Mouse (Mus musculus): ENCODE results near the gene Speer4c. TPM values are rescaled to one million over a fixed set of nuclear protein-coding genes. Genes with fewer than 3 reads are reported as not detected.
"Not testable (repeated sequence)": the region's sequence is repeated elsewhere in the genome, so short reads cannot be mapped to it uniquely, and the experiment has no call there.

The Speer4c gene
- not detected for total RNA-seq (2021)
- long read RNA-seq, experiment 1: 0 reads
- long read RNA-seq, experiment 2: 0 reads

DNA sequence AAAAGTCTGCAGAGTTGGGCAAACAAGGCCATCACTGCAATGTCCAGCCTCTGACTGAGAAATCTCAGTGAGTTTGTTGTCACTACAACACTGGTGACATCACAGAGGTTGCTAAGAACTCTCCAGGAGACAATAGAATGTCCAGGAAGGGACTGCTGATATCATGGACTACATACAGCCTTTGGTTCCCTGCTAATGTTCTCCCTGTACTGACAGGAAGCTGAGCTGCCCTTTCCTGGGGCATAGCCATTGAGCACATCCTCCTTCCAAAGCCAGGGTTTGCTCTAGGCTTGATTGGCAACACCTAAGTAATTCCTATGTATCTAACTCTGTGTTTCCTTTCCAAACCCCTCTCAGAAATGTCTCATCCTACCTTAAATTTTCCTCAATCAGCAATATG, at the start of gene Speer4c:
Speer4c (minus strand) TSS at position 101 of the 400 bp plus-strand sequence.
- DNase-seq (ENCODE audit: low spot score): not testable (repeated sequence)

DNA sequence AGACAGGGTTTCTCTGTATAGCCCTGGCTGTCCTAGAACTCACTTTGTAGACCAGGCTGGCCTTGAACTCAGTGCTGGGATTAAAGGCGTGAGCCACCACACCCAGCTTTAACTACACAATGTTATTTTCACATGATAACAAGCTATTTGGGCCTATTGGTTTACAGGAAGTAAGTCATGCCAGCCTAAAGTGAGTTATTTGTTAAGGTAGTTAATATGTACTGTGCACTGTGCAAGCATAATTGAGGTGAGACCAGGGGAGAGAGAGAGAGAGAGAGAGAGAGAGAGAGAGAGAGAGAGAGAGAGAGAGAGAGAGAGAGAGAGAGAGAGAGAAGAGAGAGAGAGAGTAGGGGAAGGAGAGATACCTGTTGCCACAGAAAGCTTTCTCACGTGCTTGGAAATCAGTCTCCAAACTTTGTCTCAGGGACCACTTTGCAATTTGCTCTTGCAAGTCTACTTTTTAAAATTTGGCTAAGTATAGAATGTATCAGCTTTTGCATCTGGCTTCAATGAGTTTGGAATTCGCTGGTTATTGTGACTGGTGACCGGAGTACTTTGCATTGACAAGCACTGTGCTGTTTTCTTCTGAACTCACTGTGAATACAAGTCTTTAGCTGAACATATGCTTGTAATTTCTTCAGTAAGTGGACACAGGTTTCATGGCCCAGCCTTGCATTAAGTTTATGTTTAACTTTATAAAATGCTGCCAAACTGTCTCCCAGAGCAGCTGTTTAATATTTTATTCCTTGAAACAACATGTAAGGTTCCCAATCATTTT, 33.6 kb upstream of the Speer4c start:
- no peak for DNase-seq (ENCODE audit: low spot score)

DNA sequence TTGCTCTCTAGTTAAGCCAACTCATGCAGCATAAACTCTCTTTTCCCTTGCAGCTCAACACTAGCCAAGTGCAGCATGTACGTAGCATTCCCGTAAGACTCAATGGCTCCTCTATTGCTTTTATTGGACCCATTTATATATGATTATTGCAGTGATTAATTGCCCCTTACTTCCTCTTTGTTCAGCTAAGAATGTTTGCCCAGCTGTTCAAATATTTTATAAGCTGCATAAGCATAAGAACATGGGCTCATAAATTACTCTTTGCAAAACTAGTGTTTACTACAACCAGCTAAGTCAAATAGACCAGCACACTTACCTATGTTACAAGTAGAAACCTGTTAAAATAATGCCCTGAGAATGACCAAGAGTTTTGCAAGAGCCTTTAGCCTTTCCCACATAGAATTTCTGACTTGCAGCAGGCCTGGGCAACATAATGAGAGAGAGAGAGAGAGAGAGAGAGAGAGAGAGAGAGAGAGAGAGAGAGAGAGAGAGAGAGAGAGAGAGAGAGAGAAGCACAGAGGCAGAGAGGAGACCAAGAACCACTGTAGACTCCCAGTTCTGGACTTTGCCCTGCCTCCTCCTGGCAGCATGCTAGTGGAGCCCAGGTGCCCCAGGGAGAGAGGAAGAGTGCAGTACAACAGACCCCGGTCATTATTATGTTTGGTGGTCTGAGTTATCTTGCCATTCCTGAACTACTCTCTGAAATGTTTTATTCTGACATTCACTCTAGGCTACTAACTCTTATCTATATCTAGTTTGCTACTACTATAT, 20.2 kb upstream of the Speer4c start:
- no peak for DNase-seq (ENCODE audit: low spot score)

DNA sequence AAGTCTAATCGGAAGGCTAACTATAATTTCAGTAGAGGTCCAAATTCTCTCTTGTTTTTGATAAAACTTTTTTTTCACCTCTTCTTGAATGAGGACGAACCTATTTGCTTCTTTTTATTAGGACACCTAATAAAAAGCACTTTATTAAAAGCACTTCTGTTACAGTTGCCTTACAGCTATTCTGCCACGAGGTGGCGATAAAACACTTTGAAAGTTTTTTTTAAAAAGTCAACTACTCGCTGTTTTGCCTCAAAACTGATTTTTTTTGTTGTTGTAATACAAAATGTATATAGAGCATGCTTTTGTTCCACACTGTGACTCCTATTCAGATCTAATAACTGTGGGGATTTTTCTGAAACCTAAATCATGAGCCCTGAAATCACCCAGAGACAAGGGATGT, 11.2 kb downstream of the Speer4c start:
- not testable (repeated sequence) for DNase-seq (ENCODE audit: low spot score)

DNA sequence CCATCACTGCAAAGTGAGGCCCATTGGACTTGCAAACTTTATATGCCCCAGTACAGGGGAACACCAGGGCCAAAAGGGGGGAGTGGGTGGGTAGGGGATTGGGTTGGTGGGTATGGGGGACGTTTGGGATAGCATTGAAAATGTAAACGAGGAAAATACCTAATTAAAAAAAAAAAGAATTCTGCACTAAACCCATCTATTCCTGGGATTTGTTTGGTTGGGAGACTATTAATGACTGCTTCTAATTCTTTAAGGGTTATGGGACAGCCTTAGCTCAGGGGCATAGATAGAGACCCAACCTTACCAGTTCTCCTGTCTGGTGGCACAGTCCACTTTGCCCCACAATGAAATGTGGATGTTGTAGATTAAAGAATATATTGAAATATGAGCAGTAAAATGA, 16.4 kb downstream of the Speer4c start:
- DNase-seq (ENCODE audit: low spot score): not testable (repeated sequence)

DNA sequence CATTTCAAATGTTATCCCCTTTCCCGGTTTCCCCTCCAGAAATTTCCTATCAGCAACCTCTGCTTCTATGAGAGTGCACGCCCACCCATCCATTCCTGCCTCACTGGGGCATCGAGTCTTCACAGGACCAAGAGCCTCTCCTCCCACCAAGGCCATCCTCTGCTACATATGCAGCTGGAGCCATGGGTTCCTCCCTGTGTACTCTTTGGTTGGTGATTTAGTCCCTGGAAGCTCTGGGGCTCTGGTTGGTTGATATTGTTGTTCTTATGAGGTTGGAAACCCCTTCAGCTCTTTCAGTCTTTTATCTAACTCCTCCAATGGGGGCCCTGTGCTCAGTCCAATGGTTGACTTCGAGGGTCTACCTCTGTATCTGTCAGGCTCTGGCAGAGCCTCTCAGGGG, 22.2 kb downstream of the Speer4c start:
- not testable (repeated sequence) for DNase-seq (ENCODE audit: low spot score)

DNA sequence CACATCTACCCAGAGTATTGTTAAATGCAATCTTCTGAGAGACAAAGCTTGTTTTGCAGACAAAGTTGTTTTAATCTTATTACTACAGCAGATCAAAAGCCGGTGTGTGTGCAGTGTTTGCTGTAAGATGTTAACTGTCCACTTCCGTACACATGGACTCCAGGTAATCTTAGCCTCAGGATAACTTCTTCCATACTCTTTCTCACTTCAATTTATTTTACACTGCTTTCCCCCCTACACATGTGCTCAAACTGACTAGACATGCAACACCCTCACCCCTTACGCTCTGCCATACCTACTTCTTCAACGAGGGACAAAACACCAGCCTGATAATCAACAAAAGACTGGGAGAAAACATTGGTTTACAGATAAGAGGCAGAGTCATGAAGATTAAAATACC, 23.2 kb downstream of the Speer4c start:
- not testable (repeated sequence) for DNase-seq (ENCODE audit: low spot score)

DNA sequence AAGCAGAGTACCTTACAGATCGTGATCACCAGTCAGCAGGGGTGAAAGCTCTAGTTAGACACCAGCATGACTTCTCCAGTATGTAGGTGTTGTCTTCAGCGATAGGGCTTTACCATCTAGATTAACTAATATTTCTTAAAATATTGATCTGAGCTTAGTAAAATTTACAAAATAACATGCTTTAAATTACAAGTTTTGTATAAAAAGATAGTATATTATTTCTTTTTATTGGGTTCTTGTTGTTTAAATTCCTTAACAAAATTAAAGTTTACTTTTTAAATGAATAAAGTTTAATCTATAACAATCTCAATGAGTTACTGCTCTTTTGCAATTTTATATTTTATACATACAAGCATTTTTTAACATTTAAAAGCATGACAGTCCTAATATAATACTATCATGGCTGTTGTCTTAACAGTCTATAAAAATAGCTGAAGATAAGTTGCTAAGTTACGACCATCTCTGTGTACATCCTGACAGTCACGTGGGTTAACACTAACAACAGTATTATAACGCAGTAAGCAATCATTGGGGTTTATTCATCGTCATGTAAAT, 24.3 kb downstream of the Speer4c start:
- not testable (repeated sequence) for DNase-seq (ENCODE audit: low spot score)

DNA sequence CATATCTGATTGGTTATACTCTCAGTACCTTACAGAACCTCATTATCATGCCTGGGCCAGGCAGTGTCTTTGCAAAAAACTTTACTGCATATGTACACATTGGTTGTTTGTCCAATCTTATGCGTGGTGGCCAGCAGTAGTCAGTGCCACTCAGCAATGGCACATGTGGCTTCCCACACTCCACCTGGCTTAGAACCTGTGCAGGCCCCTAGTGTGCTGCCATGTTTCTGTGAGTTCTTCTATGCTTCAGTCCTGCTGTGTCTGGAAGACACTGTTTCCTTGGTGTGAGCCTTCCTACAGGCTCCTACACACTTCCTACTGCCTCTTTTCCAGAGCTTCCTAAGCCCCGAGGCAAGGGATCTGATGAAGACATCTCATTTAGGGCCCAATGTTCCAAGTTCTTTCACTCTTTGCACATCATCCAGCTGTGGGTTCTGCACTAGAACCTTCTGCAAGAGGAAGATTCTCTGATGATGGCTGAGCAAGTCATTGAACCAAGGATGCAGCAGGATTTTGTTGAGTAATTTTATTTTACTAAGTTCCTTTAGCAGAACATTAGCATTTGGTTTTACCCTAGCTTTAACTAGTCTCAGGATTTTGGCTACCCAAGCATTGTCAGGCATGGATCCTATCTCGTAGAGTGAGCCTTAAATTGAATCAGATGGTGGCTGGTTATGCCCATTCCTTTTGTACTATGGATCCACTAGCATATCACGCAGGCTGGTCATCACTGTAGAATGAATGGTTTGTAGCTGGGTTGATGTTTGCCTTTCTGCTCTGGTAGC, 25.0 kb downstream of the Speer4c start:
- not testable (repeated sequence) for DNase-seq (ENCODE audit: low spot score)

DNA sequence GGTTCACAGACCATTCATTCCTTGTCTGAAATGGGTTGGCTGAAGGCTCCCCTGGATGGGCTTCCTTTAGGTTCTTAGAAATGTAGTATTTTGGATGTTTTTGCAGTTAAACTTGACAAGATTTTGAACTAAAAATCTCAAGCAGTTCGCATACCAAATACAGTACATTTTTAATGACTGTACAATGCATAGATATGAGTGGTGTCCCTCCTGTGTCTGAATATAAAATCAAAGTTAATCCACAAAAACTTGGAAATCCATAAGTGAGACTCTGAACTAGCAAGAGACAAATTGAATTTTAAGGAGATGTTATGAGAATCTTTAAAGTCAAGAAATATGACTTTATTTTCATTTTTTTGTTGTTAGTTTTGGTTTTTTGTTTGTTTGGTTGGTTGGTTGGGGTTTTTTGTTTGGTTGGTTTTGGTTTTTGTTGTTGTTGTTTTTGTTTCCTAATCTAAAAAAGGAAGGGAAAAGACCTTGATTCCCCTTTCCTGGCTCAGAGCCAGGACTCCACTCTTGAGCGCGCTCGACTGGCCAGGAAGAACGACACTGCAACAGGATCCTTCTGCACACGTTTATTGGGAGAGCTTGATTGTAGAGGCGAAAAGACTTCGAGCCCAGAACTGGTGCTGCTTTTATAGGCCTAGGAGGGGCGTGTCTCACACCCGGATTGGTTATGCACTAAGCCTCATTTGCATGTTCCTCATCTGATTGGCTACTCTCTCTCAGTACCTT, 32.6 kb downstream of the Speer4c start:
- DNase-seq (ENCODE audit: low spot score): not testable (repeated sequence)

DNA sequence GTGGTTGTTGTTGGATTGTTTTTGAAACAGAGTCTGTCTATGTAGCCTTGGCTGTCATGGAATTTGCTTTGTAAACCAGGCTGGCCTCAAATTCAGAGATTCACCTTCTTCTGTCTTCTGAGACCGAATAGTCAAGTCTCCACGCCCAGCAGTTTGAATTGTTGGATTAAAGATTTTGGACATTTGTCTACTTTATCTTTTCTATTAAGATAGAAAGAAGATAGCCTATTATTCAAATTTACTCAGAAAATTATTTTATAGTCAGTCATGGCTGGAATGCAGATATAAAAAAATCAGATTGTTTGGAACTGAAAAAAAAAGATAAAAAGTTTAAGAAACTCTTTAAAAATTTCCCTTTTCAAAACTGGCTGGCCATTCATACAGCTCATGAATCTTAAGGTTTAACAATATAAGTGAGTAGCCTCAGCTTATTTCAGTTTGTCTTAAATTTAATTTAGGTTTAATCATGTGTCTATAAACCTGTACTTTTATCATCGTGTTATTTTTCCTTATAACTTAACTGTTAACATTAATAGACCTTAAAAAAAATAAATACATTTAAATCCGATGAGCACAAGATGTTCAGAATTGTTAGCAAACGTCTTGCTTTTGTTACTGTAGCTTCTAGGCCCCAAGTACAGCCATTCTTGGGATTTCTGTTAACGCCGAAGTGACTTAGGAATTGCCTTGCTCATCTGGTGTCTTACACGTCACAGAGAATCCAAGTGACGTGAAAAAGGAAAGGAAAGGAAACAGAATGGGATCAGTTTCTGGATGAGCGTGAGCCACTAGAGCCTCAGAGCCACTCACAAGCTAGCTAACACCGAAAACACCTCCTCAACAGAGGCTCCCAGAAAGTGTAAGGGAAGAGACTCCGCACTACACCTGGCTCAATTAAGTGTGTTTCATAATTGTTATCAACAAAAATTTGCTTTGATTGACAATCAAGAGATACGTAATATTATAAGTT, 33.8 kb downstream of the Speer4c start:
- DNase-seq (ENCODE audit: low spot score): not testable (repeated sequence)

DNA sequence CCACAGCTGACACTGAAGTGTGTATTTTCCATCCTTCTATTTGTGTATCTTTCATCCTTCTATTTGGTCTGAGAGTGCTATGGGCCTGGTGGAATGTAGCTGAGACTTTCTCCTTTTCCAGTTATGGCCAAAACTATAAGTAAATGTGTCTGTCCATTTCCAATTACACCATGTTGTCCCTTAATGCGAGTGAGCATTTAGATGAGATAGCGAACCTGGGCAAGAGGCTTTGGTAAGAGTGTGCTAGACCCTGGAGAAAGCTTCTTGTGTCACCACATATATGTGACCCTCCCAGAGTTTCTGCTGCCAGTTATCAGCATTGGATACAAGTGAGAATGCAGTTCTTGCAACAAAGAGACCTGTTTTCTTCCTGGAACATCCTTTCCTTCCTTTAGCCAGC, 35.2 kb downstream of the Speer4c start:
- not testable (repeated sequence) for DNase-seq (ENCODE audit: low spot score)

DNA sequence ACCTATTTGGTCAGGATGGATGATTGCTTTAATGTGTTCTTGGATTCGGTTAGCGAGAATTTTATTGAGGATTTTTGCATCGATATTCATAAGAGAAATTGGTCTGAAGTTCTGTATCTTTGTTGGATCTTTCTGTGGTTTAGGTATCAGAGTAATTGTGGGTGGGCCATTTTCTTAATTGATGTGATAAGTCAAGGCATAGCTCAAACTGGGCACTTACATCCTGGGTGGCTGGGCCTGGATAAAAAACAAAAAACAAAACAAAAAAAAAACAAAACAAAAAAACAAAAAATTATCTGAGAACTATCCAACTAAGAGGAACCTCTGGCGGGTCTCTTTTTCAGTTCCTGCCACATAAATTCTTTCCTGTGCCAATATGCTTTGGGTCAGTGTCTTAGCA, 36.3 kb downstream of the Speer4c start:
- not testable (repeated sequence) for DNase-seq (ENCODE audit: low spot score)

DNA sequence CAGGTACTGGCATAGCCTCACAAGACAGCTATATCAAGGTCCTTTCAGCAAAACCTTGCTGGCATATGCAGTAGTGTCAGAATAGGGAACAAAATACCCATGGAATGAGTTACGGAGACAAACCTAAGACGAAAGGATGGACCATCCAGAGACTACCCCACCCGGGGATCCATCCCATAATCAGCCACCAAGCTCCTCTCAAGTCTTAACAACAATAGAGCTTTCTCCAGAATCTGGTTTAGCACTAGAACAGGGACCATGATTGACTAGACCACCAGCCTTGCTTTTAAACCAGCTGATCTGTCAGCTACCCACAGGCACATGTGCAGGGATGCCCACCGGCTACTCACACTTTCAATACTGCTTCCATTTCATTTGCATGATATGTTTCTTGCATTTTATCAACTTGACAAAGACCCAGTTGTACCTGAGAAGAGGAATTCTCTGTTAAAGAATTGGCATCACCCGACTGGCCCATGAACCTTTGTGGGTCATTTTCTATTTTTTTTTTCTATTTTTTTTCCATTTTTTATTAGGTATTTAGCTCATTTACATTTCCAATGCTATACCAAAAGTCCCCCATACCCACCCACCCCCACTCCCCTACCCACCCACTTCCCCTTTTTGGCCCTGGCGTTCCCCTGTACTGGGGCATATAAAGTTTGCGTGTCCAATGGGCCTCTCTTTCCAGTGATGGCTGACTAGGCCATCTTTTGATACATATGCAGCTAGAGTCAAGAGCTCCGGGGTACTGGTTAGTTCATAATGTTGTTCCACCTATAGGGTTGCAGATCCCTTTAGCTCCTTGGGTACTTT, 39.4 kb downstream of the Speer4c start:
- not testable (repeated sequence) for DNase-seq (ENCODE audit: low spot score)

DNA sequence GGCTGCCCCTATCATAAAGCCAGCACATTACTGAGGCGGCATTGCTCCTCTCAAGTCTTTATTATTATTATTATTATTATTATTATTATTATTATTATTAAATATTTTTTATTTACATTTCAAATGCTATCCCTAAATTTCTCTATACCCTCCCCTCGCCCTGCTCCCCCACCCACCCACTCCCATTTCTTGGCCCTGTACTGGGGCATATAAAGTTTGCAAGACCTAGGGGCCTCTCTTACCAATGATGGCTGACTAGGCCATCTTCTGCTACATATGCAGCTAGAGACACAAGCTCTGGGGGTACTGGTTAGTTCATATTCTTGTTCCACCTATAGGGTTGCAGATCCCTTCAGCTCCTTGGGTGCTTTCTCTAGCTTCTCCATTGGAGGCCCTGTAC, 40.1 kb downstream of the Speer4c start:
- DNase-seq (ENCODE audit: low spot score): not testable (repeated sequence)

DNA sequence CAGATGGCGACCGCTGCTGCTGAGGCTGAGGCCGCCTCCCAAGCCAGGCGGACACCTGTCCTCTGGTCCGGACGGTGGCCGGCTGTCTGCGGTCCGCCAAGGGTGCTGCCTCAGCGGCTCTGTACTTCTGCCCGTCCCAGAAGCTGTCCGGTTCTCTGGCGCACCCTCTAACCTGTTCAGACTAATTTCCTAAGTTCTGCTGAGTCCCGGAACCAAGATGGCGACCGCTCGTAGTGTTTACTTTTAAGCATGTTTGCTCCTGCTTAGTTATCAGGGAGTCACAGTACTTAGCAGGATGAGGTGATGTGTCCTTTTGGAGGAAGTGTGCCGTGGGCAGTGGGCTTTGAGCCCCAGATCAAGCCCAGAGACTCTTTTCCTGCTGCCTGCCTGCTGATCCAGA, 43.3 kb downstream of the Speer4c start:
- not testable (repeated sequence) for DNase-seq (ENCODE audit: low spot score)

DNA sequence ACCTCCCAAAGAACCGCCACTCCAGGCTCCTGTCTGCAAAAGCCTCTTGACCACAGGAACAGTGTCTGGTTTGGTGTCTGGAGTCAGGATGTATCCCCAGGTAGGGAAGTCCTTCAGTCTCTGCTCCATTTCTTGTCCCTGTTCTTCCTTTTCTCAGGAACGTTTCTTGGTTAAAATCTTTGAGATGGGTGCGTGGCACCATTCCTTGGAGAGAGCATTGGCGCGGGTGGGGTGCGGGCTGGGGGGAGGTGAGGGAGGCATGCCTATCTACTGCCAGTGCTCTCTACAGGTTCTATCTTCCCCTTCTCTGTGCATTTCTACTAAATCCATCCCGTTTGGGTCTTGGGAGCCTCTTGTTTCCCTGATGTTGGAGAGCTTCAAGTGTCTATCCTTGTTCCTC, 50.2 kb downstream of the Speer4c start:
- not testable (repeated sequence) for DNase-seq (ENCODE audit: low spot score)

Measured in gastrocnemius, adult 18-20 months (tissue).